Mouse (Mus musculus): ENCODE data around the gene Kcnip1. TPM values are rescaled to one million over a fixed set of nuclear protein-coding genes. Genes with fewer than 3 reads are reported as not detected.

The Kcnip1 gene
- polyA plus RNA-seq, 1 experiment from 2014 or later: 3.1 TPM

- no peaks in the 10 kb centered on the region for H3K9me3 ChIP-seq
- no peaks in the 10 kb centered on the region for H3K4me1 ChIP-seq
- no peak overlapping the region for H3K4me2 ChIP-seq (replicated peaks)
- no peak for ATAC-seq (ENCODE audit: low FRiP score, low read depth)
- H3K36me3 ChIP-seq: no peaks in the 10 kb centered on the region
- WGBS: 37% methylated on average over 10 of the region's 10 CpGs
- no peak overlapping the region for H3K9ac ChIP-seq
- no peak overlapping the region for H3K27ac ChIP-seq
- 0 out of 2 replicates have a peak, but pooled peaks cover 20% of the 10 kb centered on the region for H3K27me3 ChIP-seq
- no peak overlapping the region for H3K4me3 ChIP-seq
Measured at GRCm38 (mm10) chr11:33736426-33736825, 256.5 kb downstream of the Kcnip1 start.

- no peak overlapping the region for H3K27ac ChIP-seq
- H3K9me3 ChIP-seq: no peaks in the 10 kb centered on the region
- H3K27me3 ChIP-seq: 0 out of 2 replicates have a peak, but pooled peaks cover 18% of the 10 kb centered on the region
- no peaks in the 10 kb centered on the region for H3K36me3 ChIP-seq
- H3K4me3 ChIP-seq: no peak overlapping the region
- no peak overlapping the region for H3K9ac ChIP-seq
- H3K4me1 ChIP-seq: no peaks in the 10 kb centered on the region
- no peak overlapping the region for H3K4me2 ChIP-seq (replicated peaks)
- no peak for ATAC-seq (ENCODE audit: low FRiP score, low read depth)
- 7% methylated on average over 3 of the region's 3 CpGs for WGBS
Measured at GRCm38 (mm10) chr11:33733269-33733668, 259.7 kb downstream of the Kcnip1 start.

DNA sequence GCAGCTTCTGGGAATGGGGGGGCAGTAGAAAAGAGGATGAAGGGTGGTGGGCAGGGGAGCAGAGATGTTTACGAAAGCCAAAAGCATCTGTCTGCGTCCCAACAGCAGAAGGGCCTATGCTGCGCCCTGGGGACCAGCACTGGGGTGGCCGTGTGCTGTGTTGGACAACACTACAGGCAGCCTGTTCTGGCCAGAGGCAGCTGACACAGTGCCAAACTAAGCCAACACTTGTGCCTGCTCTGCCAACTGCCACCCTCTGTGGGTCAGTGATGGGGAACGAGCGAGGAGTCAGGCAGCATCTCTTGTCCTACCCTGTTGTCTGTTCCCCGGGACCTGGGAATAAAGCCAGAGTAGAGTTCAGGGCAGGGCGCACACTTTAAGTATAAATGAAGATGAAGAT is 260.6 kb downstream of the Kcnip1 start:
- no peak for ATAC-seq (ENCODE audit: low FRiP score, low read depth)
- H3K27ac ChIP-seq: no peak overlapping the region

DNA sequence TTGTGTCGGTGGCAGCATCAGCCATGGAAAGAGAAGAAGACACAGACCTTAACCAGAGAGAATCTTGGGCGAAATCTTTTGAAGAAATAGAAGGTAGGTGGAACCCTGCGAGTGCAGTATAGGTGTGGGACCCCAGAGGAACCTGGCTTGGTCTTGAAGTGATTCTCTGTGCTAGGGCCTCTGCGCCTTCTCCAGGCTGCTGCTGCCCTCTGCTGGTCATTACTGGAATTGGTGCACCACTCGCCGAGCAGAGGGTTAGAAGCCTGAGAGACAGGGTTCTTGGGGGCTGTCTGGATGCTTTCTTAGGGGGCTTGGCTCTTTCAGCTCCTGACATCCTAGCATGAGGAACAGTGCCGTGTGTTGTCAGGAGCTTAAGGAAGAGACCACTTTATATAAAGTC is 271.7 kb downstream of the Kcnip1 start:
- ATAC-seq (ENCODE audit: low FRiP score, low read depth): peak; percentile 44; the same call in 1 of the 2 replicates
- no peak overlapping the region for H3K4me2 ChIP-seq (replicated peaks)
- H3K4me1 ChIP-seq: peaks cover 2% of the 10 kb centered on the region; the same call in 1 of the 2 replicates
- no peak overlapping the region for H3K27ac ChIP-seq
- whole genome bisulfite sequencing: 26% methylated on average over 7 of the region's 7 CpGs
- H3K9ac ChIP-seq: no peak overlapping the region
- H3K9me3 ChIP-seq: peaks cover 3% of the 10 kb centered on the region; the same call in 1 of the 2 replicates
- H3K36me3 ChIP-seq: no peaks in the 10 kb centered on the region
- peaks cover 22% of the 10 kb centered on the region for H3K27me3 ChIP-seq
- H3K4me3 ChIP-seq: no peak overlapping the region

More for the DNA sequence above, 260.6 kb downstream of the Kcnip1 start:
- H3K4me1 ChIP-seq: no peaks in the 10 kb centered on the region
- H3K27me3 ChIP-seq: 0 out of 2 replicates have a peak, but pooled peaks cover 18% of the 10 kb centered on the region
- 83% methylated on average over 8 of the region's 8 CpGs for WGBS
- H3K4me3 ChIP-seq: no peak overlapping the region
- no peaks in the 10 kb centered on the region for H3K9me3 ChIP-seq
- no peak overlapping the region for H3K4me2 ChIP-seq (replicated peaks)
- no peaks in the 10 kb centered on the region for H3K36me3 ChIP-seq
- no peak overlapping the region for H3K9ac ChIP-seq

GRCm38 (mm10) chr11:33706777-33707176 is 286.2 kb downstream of the Kcnip1 start:
- Histone ChIP-seq H3K27me3 (peaks cover 3% of the 10 kb centered on the region; the same call in 1 of the 2 replicates), H3K36me3 (no peaks in the 10 kb centered on the region), H3K4me3 (no peak overlapping the region), H3K9ac (no peak overlapping the region), H3K4me2 (replicated peaks) (no peak overlapping the region), H3K4me1 (0 out of 2 replicates have a peak, but pooled peaks cover 3% of the 10 kb centered on the region), H3K27ac (no peak overlapping the region), H3K9me3 (no peaks in the 10 kb centered on the region)
- 25% methylated on average over 4 of the region's 4 CpGs for WGBS
- ATAC-seq (ENCODE audit: low FRiP score, low read depth): no peak

GRCm38 (mm10) chr11:33701958-33702459 is 290.9 kb downstream of the Kcnip1 start:
- Histone ChIP-seq H3K4me1 (0 out of 2 replicates have a peak, but pooled peaks cover 3% of the 10 kb centered on the region), H3K9me3 (no peaks in the 10 kb centered on the region), H3K27me3 (no peaks in the 10 kb centered on the region), H3K36me3 (no peaks in the 10 kb centered on the region), H3K4me3 (no peak overlapping the region), H3K9ac (no peak overlapping the region), H3K4me2 (replicated peaks) (no peak overlapping the region), H3K27ac (no peak overlapping the region)
- WGBS: 19% methylated on average over 2 of the region's 2 CpGs
- ATAC-seq (ENCODE audit: low FRiP score, low read depth): no peak

DNA sequence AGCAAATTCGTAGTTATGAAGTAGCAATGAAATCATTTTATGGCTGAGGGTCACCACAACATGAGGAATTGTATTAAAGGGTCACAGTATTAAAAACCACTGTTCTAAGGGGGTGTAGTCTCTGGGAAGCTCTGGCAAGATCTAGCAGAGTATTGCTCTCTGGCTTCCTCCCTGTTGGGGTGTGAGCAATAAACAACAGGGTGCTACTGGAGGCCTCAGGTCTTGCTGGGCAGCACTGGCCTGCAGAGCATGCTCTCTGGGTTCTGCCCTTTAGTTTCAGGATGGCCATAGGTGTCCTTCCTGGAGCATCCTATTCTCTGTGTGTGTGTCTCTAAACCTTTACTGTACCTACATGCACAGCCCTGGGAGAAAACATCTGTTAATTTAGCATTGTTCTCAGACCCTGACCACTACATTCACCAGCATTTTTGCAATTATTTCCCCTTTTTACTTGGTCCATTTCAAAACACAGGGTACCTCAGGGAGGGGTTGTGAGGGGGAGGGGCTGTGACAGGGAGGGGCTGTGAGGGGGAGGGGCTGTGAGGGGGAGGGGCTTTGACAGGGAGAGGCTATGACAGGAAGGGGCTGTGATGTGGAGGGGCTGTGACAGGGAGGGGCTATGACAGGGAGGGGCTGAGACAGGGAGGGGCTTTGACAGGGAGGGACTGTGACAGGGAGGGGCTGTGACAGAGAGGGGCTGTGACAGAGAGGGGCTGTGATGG is 291.6 kb downstream of the Kcnip1 start:
- H3K27me3 ChIP-seq: no peaks in the 10 kb centered on the region
- 34% methylated on average over 1 of the region's 1 CpGs for WGBS
- no peak for ATAC-seq (ENCODE audit: low FRiP score, low read depth)

DNA sequence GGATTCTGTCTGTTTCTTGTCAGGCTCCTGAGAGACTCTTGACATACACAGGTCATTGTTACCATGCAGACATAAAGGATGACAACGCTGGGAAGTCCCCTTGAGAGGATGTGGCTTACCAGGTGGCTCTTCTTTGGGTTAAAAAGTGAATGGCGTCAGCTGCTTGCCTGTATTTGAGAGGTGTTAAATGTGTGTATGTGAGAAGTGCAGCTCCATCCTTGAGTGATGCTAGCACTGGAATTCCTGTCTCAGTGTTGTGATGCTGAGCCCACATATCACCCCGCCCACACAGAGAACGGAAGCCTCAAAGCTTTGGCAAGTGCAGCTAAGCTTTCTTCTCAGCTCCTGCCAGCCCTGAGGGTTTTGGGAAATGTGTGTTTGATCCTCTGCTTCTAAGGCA is 292.2 kb downstream of the Kcnip1 start:
- ATAC-seq (ENCODE audit: low FRiP score, low read depth): no peak
- no peaks in the 10 kb centered on the region for H3K27me3 ChIP-seq
- WGBS: 31% methylated on average over 4 of the region's 4 CpGs

More for the DNA sequence above, 291.6 kb downstream of the Kcnip1 start:
- Histone ChIP-seq H3K4me2 (replicated peaks) (no peak overlapping the region), H3K4me1 (0 out of 2 replicates have a peak, but pooled peaks cover 3% of the 10 kb centered on the region), H3K9ac (no peak overlapping the region), H3K36me3 (no peaks in the 10 kb centered on the region), H3K27ac (no peak overlapping the region), H3K4me3 (no peak overlapping the region), H3K9me3 (no peaks in the 10 kb centered on the region)

GRCm38 (mm10) chr11:33690181-33690580 is 302.8 kb downstream of the Kcnip1 start:
- ATAC-seq (ENCODE audit: low FRiP score, low read depth): no peak
- no peaks in the 10 kb centered on the region for H3K9me3 ChIP-seq
- H3K36me3 ChIP-seq: no peaks in the 10 kb centered on the region
- H3K4me3 ChIP-seq: no peak overlapping the region
- H3K4me1 ChIP-seq: no peaks in the 10 kb centered on the region
- H3K9ac ChIP-seq: no peak overlapping the region
- H3K27me3 ChIP-seq: no peaks in the 10 kb centered on the region
- WGBS: 72% methylated on average over 3 of the region's 3 CpGs
- H3K4me2 ChIP-seq (replicated peaks): no peak overlapping the region
- H3K27ac ChIP-seq: no peak overlapping the region

More for the DNA sequence above, 292.2 kb downstream of the Kcnip1 start:
- Histone ChIP-seq H3K9me3 (no peaks in the 10 kb centered on the region), H3K9ac (no peak overlapping the region), H3K4me3 (no peak overlapping the region), H3K4me2 (replicated peaks) (no peak overlapping the region), H3K27ac (no peak overlapping the region), H3K36me3 (no peaks in the 10 kb centered on the region), H3K4me1 (0 out of 2 replicates have a peak, but pooled peaks cover 3% of the 10 kb centered on the region)

GRCm38 (mm10) chr11:33685904-33686303 is 307.0 kb downstream of the Kcnip1 start:
- H3K27ac ChIP-seq: no peak overlapping the region
- no peak for ATAC-seq (ENCODE audit: low FRiP score, low read depth)

DNA sequence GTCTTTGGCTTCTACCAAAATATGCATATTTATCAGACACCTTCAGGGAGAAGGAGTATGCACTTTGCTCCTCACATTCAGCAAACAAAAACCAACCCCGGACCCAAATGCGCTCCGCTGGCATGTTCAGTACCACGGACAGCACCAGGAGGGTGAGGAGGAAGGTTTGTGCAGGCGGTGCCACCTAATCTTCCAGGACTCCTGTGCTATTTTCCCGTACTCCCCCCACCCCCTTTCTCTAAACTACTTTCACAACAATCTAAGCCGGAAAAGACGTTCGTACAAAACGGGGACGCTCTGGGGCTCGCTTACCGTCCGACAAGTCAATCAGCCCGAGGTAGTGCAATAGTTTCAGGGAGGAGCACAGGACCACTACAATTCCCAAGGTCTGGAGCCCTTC is 312.8 kb downstream of the Kcnip1 start:
- Histone ChIP-seq H3K9ac (no peak overlapping the region), H3K4me2 (replicated peaks) (peak overlapping the region; percentile 45)
- no peak for ATAC-seq (ENCODE audit: low FRiP score, low read depth)

More at GRCm38 (mm10) chr11:33685904-33686303, 307.0 kb downstream of the Kcnip1 start:
- H3K9me3 ChIP-seq: no peaks in the 10 kb centered on the region
- no peaks in the 10 kb centered on the region for H3K4me1 ChIP-seq
- H3K9ac ChIP-seq: no peak overlapping the region
- H3K36me3 ChIP-seq: no peaks in the 10 kb centered on the region
- no peak overlapping the region for H3K4me3 ChIP-seq
- peaks cover 8% of the 10 kb centered on the region for H3K27me3 ChIP-seq
- no peak overlapping the region for H3K4me2 ChIP-seq (replicated peaks)
- WGBS: 69% methylated on average over 3 of the region's 3 CpGs

GRCm38 (mm10) chr11:33670105-33670965 is 322.6 kb downstream of the Kcnip1 start:
- peaks cover 20% of the 10 kb centered on the region; the same call in 1 of the 2 replicates for H3K27me3 ChIP-seq
- 48% methylated on average over 10 of the region's 10 CpGs for WGBS
- H3K36me3 ChIP-seq: no peaks in the 10 kb centered on the region

More for the DNA sequence above, 312.8 kb downstream of the Kcnip1 start:
- Histone ChIP-seq H3K27ac (no peak overlapping the region), H3K9me3 (no peaks in the 10 kb centered on the region), H3K4me3 (no peak overlapping the region), H3K36me3 (no peaks in the 10 kb centered on the region), H3K4me1 (peaks cover 4% of the 10 kb centered on the region; the same call in 1 of the 2 replicates), H3K27me3 (peaks cover 21% of the 10 kb centered on the region)
- 1% methylated on average over 15 of the region's 15 CpGs for WGBS

More at GRCm38 (mm10) chr11:33670105-33670965, 322.6 kb downstream of the Kcnip1 start:
- no peak overlapping the region for H3K4me3 ChIP-seq
- no peak overlapping the region for H3K4me2 ChIP-seq (replicated peaks)
- no peak overlapping the region for H3K27ac ChIP-seq
- H3K4me1 ChIP-seq: peaks cover 11% of the 10 kb centered on the region
- H3K9ac ChIP-seq: no peak overlapping the region
- H3K9me3 ChIP-seq: peaks cover 3% of the 10 kb centered on the region
- ATAC-seq (ENCODE audit: low FRiP score, low read depth): 0 out of 2 replicates have a peak, but pooled peaks have one; percentile 15

Data from limb, embryonic 13.5 days (tissue).